Mouse (Mus musculus) midbrain, embryonic 10.5 days (tissue): ENCODE data around the gene Ryr2. TPM values are rescaled to one million over a fixed set of nuclear protein-coding genes. Genes with fewer than 3 reads are reported as not detected.

ENCODE experiments used
- DNase-seq: peaks from one replicate; pipeline ENCODE4 v3.0.0-alpha.2; 2017; ENCODE audit warnings: low spot score
- H3K27ac ChIP-seq: fragments of 300-500 bp; sonication (generic); replicated peaks from 2 replicates; pipeline ENCODE4 v1.5.1; 2016; ENCODE audit warnings: mild to moderate bottlenecking
- H3K27me3 ChIP-seq: fragments of 300-500 bp; sonication (generic); 2 replicates; pipeline ENCODE4 v1.6.1; 2016; ENCODE audit warnings: low read depth, mild to moderate bottlenecking; ENCODE audit not compliant: poor library complexity, severe bottlenecking
- H3K36me3 ChIP-seq: fragments of 300-500 bp; sonication (generic); 2 replicates; pipeline ENCODE4 v1.6.1; 2016; ENCODE audit warnings: mild to moderate bottlenecking, moderate library complexity
- H3K4me1 ChIP-seq: fragments of 300-500 bp; sonication (generic); 2 replicates; pipeline ENCODE4 v1.6.1; 2016
- H3K4me3 ChIP-seq: fragments of 300-500 bp; sonication (generic); 2 replicates; pipeline ENCODE4 v1.5.1; 2016; ENCODE audit warnings: mild to moderate bottlenecking, moderate library complexity
- H3K9me3 ChIP-seq: fragments of 300-500 bp; sonication (generic); replicated peaks from 2 replicates; pipeline ENCODE4 v1.6.1; 2016; ENCODE audit warnings: mild to moderate bottlenecking
- WGBS: fragments of 180-500 bp; shearing (Covaris S2); methylation state at CpG from one replicate; pipeline ENCODE4 v1.1.7; 2016; 5-methylcytosine and 5-hydroxymethylcytosine counted together
- polyA plus RNA-seq: library from polyadenylated mRNA; unstranded; fragments of >200 nt; fragmentation: Nextera tagmentation; extraction: Ambion mirVana; gene quantifications from 2 replicates; pipeline ENCODE4 v1.2.1, GENCODE M21; 2016

Ryr2 gene
- polyA plus RNA-seq, 1 experiment from 2014 or later, result 0.07 TPM

- Histone ChIP-seq H3K9me3 (no peaks in the 10 kb centered on the region), H3K4me1 (no peaks in the 10 kb centered on the region), H3K27me3 (no peaks in the 10 kb centered on the region), H3K4me3 (no peak overlapping the region), H3K27ac (no peak overlapping the region), H3K36me3 (no peaks in the 10 kb centered on the region)
- WGBS, result 82% methylated on average over 6 of the region's 6 CpGs
- DNase-seq, result no peak
Observed at GRCm38 (mm10) chr13:12008995-12009689, 97.6 kb downstream of the Ryr2 start.

GRCm38 (mm10) chr13:12007579-12007978 lies 99.2 kb downstream of the Ryr2 start:
- no peaks in the 10 kb centered on the region for H3K36me3 ChIP-seq
- 77% methylated on average over 2 of the region's 2 CpGs for WGBS
- H3K27me3 ChIP-seq, result no peaks in the 10 kb centered on the region
- no peaks in the 10 kb centered on the region for H3K9me3 ChIP-seq
- H3K4me3 ChIP-seq, result no peak overlapping the region
- no peak for DNase-seq
- H3K4me1 ChIP-seq, result no peaks in the 10 kb centered on the region
- H3K27ac ChIP-seq, result no peak overlapping the region

GRCm38 (mm10) chr13:12001891-12002294 lies 104.9 kb downstream of the Ryr2 start:
- no peaks in the 10 kb centered on the region for H3K27me3 ChIP-seq
- H3K4me3 ChIP-seq, result no peak overlapping the region
- no peaks in the 10 kb centered on the region for H3K4me1 ChIP-seq
- 70% methylated on average over 3 of the region's 3 CpGs for WGBS
- H3K36me3 ChIP-seq, result no peaks in the 10 kb centered on the region
- no peaks in the 10 kb centered on the region for H3K9me3 ChIP-seq
- DNase-seq, result no peak
- H3K27ac ChIP-seq, result no peak overlapping the region

- no peaks in the 10 kb centered on the region for H3K4me1 ChIP-seq
- 78% methylated on average over 4 of the region's 4 CpGs for WGBS
- H3K27ac ChIP-seq, result no peak overlapping the region
- no peaks in the 10 kb centered on the region for H3K36me3 ChIP-seq
- no peaks in the 10 kb centered on the region for H3K9me3 ChIP-seq
- no peak overlapping the region for H3K4me3 ChIP-seq
- no peaks in the 10 kb centered on the region for H3K27me3 ChIP-seq
- DNase-seq, result no peak
Observed at GRCm38 (mm10) chr13:11999851-12000250, 106.9 kb downstream of the Ryr2 start.

GRCm38 (mm10) chr13:11997366-11997765 lies 109.4 kb downstream of the Ryr2 start:
- DNase-seq, result no peak
- Histone ChIP-seq H3K4me3 (no peak overlapping the region), H3K27ac (no peak overlapping the region), H3K36me3 (no peaks in the 10 kb centered on the region), H3K4me1 (no peaks in the 10 kb centered on the region), H3K27me3 (no peaks in the 10 kb centered on the region), H3K9me3 (no peaks in the 10 kb centered on the region)
- WGBS, result 79% methylated on average over 2 of the region's 2 CpGs

GRCm38 (mm10) chr13:11987556-11987955 lies 119.2 kb downstream of the Ryr2 start:
- H3K4me3 ChIP-seq, result no peak overlapping the region
- no peaks in the 10 kb centered on the region for H3K9me3 ChIP-seq
- H3K27ac ChIP-seq, result no peak overlapping the region
- WGBS, result 91% methylated on average over 4 of the region's 4 CpGs
- H3K27me3 ChIP-seq, result no peaks in the 10 kb centered on the region
- no peaks in the 10 kb centered on the region for H3K4me1 ChIP-seq
- H3K36me3 ChIP-seq, result no peaks in the 10 kb centered on the region
- DNase-seq, result no peak

- Histone ChIP-seq H3K4me3 (no peak overlapping the region), H3K36me3 (no peaks in the 10 kb centered on the region), H3K27me3 (no peaks in the 10 kb centered on the region), H3K4me1 (no peaks in the 10 kb centered on the region), H3K27ac (no peak overlapping the region), H3K9me3 (no peaks in the 10 kb centered on the region)
- 98% methylated on average over 3 of the region's 3 CpGs for WGBS
- DNase-seq, result no peak
Observed at GRCm38 (mm10) chr13:11985056-11985455, 121.7 kb downstream of the Ryr2 start.

- no peak for DNase-seq
- no peaks in the 10 kb centered on the region for H3K27me3 ChIP-seq
- no peak overlapping the region for H3K27ac ChIP-seq
- no peaks in the 10 kb centered on the region for H3K36me3 ChIP-seq
- H3K9me3 ChIP-seq, result no peaks in the 10 kb centered on the region
- H3K4me1 ChIP-seq, result no peaks in the 10 kb centered on the region
- no peak overlapping the region for H3K4me3 ChIP-seq
Observed at GRCm38 (mm10) chr13:11978997-11979396, 127.7 kb downstream of the Ryr2 start.

- H3K9me3 ChIP-seq, result no peaks in the 10 kb centered on the region
- H3K4me1 ChIP-seq, result no peaks in the 10 kb centered on the region
- no peaks in the 10 kb centered on the region for H3K36me3 ChIP-seq
- H3K27ac ChIP-seq, result no peak overlapping the region
- H3K27me3 ChIP-seq, result no peaks in the 10 kb centered on the region
- H3K4me3 ChIP-seq, result no peak overlapping the region
- no peak for DNase-seq
- WGBS, result 81% methylated on average over 2 of the region's 2 CpGs
Observed at GRCm38 (mm10) chr13:11978359-11978758, 128.4 kb downstream of the Ryr2 start.

GRCm38 (mm10) chr13:11977606-11978005 lies 129.1 kb downstream of the Ryr2 start:
- Histone ChIP-seq H3K4me1 (no peaks in the 10 kb centered on the region), H3K4me3 (no peak overlapping the region), H3K36me3 (no peaks in the 10 kb centered on the region), H3K9me3 (no peaks in the 10 kb centered on the region), H3K27ac (no peak overlapping the region), H3K27me3 (no peaks in the 10 kb centered on the region)
- no peak for DNase-seq
- 84% methylated on average over 4 of the region's 4 CpGs for WGBS

GRCm38 (mm10) chr13:11964391-11964790 lies 142.4 kb downstream of the Ryr2 start:
- Histone ChIP-seq H3K27ac (no peak overlapping the region), H3K4me1 (no peaks in the 10 kb centered on the region), H3K4me3 (no peak overlapping the region), H3K27me3 (no peaks in the 10 kb centered on the region), H3K36me3 (no peaks in the 10 kb centered on the region), H3K9me3 (no peaks in the 10 kb centered on the region)
- no peak for DNase-seq

- no peak overlapping the region for H3K4me3 ChIP-seq
- H3K9me3 ChIP-seq, result no peaks in the 10 kb centered on the region
- no peak for DNase-seq
- H3K27ac ChIP-seq, result no peak overlapping the region
- no peaks in the 10 kb centered on the region for H3K27me3 ChIP-seq
- no peaks in the 10 kb centered on the region for H3K36me3 ChIP-seq
- no peaks in the 10 kb centered on the region for H3K4me1 ChIP-seq
Observed at GRCm38 (mm10) chr13:11959488-11960174, 147.1 kb downstream of the Ryr2 start.

GRCm38 (mm10) chr13:11958854-11959253 lies 147.9 kb downstream of the Ryr2 start:
- Histone ChIP-seq H3K27me3 (no peaks in the 10 kb centered on the region), H3K4me3 (no peak overlapping the region), H3K9me3 (no peaks in the 10 kb centered on the region), H3K4me1 (no peaks in the 10 kb centered on the region), H3K36me3 (no peaks in the 10 kb centered on the region), H3K27ac (no peak overlapping the region)
- no peak for DNase-seq
- 83% methylated on average over 3 of the region's 3 CpGs for WGBS
